Mouse (Mus musculus) urinary bladder, adult 2 months (tissue): ENCODE data around the gene Pparg. TPM values are rescaled to one million over a fixed set of nuclear protein-coding genes. Genes with fewer than 3 reads are reported as not detected.
A peak's percentile ranks its signal among the peaks of the same experiment; 100 is the strongest.

ENCODE experiments used
- DNase-seq: peaks from one replicate; pipeline ENCODE4 v3.0.0; 2022; ENCODE audit warnings: low spot score
- polyA plus RNA-seq: library from polyadenylated mRNA; depleted of rRNA; stranded (reverse); fragments of >200 nt; gene quantifications from 2 replicates; pipeline ENCODE4 v1.2.3, GENCODE M21; 2012; rRNA removed

The Pparg gene
- polyA plus RNA-seq: 82.6 and 102 TPM in 2 replicates

DNA sequence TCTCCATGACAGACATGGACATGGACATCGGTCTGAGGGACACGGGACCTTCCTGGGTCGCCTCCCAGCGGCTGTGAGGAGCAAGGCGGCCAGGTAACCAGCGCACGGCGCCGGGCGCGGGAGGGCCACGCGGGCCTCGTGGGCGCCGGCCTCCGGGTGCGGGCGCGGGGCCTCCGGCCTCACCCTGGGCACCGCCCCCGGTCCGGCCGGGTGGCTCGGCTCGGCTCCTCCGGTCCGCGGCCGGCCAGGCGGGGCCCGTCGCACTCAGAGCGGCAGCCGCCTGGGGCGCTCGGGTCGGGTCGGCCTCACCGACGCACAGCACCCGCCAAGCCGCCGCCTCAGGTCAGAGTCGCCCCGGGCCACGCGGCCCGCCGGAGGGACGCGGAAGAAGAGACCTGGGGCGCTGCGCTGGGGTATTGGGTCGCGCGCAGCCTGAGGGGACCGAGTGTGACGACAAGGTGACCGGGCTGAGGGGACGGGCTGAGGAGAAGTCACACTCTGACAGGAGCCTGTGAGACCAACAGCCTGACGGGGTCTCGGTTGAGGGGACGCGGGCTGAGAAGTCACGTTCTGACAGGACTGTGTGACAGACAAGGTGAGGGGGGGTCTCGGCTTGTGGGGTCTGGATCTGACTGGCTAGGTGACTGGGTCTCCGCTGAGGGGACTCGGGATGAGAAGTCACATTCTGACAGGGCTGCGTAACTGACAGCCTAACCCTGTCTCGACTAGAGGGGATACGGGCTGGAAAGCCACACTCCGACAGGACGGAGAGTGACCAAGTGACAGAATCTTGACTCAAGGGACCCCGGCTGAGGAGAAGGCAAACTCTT is at the start of gene Pparg:
Gene Pparg (plus strand): TSS at position 176 of the 830 bp plus-strand sequence.
- peak; percentile 78 for DNase-seq

DNA sequence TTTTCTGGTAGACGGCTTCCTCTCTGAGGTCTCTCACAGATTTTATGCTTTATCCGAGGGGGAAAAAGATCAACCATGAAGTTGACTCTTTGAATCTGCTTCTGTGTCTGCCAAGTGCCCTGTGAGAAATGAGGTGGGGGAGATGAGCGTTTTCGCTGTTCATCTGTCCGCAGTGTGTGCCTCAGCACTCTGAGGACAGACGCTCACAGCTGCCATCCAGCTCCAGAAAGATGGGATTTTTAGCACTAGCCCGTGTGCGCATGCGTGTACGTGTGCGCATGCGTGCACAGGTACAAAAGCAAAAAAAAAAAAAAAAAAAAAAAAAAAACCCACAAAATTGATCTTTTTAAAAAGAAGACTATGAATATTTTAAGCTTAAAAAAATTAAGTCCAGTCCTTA is 48.0 kb upstream of the Pparg start:
- no peak for DNase-seq

DNA sequence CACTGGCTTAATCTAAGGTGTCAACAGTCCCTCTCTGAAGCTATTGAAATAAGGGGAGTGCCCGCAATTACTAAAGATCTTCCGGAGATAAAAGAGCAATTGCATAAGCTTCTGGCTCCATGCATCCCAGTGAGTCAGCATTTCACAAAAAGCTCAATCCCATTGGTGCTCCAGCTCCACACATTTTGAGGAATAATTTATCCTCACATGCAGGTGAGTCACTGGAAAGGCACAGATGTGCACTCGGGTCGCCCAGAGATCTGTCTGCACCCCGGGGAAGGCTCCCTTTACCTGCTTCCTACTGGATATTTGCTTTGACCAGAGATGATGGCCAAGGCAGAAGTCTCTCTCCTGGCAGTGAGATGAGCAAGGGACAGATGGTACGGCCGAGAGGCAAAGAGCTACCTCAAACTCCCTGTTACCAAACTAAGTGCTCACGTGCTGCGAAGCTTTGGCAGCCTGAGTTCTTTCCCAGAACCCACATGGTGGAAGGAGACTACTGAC is 47.5 kb upstream of the Pparg start:
- DNase-seq: no peak

DNA sequence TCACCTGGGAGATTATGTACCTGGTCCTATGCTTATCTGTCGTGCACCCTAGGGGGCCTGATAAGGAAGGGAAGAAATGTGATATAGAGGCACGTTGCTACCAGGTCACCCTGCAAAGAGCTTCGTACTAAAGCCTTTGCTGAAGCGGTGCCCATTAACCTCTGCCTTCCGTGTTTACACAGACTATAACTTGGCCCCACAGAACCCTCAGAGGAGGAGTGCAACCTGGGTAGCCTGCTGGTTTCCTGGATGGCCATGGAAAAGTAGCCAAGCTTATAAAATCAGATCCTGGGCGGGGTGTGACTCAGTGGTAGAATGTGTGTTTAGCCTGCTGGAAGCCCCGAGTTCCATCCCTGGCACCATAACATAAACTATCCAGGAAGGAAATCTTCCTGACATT is 46.8 kb upstream of the Pparg start:
- no peak for DNase-seq

DNA sequence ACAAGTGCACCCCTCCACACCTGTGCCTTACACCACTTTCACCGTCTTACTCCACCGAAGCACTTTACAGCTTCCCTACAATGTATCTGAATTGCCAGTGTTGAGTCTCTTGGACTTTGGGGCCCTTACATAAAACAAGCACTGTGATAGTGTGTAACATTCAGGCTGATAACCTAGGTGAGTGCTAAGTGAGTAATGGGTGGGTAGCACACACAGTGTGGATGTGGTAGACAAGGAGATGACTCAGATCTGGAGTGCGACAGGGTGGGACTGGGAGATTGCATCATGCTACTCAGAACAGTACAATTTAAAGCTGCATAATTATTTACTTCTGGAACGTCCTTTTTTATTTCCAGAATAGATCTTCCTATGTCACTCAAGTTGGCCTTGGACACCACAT is 45.0 kb upstream of the Pparg start:
- no peak for DNase-seq

DNA sequence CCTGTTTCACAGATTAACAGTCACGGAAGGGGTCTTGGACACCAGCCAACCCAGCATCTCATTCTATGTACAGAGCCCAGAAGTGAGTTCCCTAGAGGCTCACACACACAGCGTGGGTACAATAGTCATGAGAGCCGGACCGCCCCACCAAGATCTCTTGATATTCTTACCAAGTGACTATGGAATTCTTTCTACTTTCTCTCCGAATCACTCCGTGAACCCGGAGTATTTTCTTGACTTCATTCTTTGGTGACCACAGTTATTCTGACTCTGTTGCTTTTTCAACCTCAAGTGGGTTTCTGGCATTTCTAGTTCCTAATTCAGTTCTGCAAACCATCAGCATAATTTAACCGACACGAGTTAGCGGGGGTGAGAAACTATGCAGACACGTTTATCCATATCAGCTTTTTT is 43.9 kb upstream of the Pparg start:
- no peak for DNase-seq

DNA sequence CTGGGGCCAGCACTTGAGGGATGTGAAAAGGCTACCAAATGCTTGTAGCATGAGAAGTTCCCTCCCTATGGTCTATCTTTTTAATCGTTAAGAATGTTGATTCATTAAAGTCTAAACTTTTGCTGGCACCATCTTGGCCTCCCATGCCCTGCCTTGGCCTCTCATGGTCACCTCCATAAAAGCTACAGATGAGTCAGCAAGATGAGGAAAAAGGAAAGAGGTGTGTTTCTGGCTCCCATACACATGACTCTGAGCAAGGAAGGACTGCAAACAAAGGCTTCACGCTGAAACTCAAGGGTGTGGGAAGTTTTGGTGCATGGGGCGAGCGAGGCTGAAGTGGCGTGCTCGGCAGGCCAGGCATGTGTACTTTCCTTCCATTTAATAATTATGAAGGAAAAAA is 41.9 kb upstream of the Pparg start:
- no peak for DNase-seq

DNA sequence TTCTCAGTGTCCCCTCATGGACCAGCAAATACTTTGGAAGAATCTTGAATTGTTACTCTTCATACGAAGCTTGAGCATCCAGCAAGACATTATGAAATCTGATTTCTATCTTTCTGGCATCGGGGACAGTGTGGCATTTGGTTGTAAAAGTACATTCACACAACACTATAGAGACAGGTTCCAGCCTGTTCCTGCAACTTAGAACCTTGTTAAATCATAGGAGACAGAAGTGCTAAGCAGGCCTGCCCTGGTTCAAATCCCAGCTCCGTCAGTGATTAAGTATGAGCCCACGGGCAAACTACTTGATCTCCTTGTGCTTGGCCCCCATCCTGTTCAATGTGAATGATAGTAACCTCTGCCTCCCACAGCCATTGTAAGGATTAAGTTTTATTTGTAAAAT is 41.1 kb upstream of the Pparg start:
- no peak for DNase-seq

DNA sequence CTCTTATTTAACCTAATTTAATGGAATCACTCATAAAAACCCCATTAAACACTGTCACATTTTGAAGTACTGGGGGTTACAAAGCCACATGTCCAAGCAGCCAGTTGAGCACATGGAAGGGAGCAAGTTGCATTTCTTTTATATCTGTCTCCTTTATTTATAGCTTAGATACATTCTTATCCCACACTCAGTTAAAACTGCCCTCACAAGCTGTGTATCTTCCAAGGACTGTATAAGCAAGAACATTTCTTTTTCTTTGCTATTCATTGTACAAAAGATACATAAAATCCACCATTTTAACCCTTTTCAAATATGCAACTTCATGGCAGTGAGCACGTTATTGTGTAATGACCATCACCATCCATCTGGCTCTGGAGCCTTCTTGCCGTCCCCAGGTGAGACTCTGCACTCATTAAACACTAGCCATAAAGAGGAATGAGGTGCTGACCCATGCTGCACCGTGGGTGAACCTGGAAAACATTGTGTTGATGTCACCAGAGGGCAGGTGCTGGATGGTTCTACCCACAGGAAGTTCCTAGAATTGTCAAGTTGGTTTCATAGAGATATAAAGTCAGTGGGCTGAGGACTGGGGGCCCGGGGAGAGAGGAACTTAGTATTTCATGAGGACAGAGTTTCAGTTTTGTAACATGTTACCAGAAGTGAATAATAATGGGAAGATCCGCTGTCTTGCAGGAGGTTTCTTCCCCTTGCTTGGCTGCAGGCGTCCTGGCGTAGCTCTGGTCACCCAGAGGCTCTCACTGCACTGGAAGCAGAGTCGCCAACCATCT is 39.6 kb upstream of the Pparg start:
- no peak for DNase-seq

DNA sequence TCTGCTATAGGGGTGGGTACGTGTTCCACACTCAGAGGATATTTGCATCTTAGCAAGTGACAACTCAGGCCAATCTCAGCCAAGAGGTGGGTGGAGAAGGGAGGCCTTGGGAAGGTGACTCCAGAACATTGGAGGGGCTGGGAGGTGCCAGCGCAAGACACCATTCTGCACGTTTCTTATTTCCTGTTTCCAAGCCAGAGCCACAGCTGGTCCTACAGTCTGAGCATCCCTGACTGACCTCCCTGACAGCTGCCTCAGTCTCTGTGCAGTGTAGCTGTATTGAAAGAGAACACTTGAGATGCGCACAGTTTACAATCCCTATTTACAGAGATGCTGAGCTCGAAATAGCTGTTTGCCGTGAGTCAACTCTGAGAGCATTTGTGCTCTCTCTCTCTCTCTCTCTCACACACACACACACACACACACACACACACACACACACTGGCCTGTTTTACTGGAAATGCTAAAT is 38.8 kb upstream of the Pparg start:
- DNase-seq: no peak

DNA sequence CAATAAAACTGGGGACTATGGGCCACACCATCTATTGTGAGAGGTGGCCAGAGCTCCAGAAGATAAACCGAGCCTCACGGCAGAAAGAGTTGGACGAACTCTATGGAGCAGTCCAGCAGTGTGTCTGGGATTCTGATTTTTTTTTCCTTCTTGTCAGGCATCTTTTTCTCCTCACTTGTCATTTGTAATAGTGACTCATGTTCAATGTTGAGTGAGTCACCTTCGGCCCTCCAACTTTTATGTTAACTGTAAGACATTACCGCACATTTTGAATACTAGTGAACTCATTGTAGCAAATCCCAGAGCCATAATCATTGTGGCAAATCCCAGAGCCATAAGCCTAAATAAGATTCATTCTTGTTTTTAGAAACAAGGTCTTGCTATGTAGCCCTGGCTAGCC is 37.8 kb upstream of the Pparg start:
- no peak for DNase-seq

DNA sequence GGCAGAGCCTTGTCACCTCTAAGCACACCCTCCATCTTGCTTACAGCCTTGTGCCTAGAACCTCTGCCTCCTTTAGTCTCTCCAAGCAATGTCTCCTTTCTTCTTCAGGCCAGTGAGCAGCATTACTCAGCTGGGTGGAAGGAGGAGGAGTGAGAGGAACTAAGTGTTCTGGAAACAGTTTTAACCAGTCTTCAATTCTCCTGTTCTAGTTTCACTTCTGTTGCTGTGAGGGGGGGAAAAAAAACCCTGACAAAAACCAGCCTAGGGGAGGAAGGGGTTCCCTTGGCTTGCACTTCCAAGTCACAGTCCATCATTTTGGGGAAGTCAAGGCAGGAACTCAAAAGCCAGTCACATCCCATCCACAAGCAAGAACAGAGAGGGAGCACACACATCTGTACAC is 29.8 kb upstream of the Pparg start:
- DNase-seq: no peak

DNA sequence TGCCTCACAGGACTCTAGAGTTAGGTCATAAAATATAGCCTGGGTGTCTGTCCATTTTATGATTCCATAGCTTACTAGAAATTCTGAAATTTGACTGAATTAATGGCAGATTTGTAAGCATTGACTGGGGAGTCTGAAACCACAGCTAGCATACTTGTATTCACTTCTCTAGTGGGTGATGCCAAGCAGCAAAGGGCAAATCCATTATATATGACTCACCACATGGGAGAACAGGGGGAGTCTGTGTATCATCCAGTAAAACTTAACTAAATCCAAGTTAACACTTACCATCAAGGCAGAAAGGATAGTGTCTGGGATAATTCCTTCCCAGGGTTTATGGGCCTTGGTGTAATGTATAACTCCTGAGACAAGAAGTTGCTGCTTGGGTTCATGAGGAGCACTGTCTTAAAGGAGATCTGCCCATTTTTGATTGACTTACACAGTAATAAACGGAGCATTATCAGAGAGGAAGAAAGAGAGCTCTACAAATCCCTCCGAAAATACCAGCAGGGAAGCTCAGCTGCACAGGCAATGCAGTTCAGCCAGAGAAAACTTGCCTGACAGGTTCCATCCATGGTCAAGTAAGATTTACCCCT is 27.6 kb upstream of the Pparg start:
- no peak for DNase-seq

DNA sequence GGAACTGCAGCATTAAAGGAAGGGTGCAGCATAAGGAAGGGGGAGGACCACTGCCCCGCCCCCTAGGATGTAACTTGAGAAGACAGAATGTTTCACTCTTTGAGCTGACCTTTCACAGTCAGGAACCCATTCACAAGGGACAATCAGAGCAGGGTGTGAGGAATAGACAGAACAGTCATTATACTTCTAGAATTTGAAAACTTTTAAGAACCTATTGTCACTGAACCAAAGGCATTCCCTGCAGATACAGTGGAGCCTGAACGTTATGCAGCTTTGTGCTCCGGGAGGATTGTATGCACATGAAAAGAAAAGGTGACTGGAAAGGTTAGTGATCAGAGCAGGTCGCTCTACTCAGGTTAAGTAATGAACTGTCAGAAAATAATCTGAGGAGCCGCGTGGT is 25.2 kb upstream of the Pparg start:
- no peak for DNase-seq

DNA sequence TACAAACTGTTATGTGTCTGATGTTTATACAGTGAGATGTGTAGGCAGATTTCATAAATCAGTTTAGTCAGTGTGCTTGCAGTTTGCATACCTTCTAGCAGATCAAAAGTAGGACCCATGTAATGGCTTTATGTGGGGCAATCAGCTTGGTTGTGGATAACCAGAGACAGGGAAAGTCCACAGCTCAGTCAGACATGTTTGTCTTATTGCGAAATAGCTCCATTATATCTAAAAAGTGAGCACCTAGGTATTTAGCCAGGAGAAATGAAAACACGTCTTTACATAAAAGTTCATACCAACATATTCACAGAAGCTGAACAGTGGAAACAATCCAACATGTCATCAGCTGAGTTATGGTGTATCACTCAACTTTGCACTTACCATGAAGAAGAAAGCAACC is 20.7 kb upstream of the Pparg start:
- DNase-seq: no peak

DNA sequence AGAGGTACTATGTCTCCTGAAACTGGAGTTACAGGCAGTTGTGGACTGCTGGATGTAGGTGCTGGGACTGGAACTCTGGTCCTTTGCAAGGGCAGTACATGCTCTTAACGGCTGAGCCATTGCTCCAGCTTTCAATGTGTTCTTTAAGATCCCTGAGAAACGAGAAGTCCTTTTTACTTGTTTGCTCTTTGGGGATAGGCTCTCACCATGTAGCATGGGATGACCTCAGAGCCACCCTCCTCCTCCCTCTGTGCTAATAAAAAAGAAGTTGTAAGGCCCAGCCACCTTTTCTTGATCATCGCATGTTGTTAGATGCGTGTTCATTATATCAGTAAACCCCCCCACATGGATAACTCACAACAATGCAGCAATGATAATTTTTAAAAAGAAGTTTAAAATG is 17.7 kb upstream of the Pparg start:
- no peak for DNase-seq

DNA sequence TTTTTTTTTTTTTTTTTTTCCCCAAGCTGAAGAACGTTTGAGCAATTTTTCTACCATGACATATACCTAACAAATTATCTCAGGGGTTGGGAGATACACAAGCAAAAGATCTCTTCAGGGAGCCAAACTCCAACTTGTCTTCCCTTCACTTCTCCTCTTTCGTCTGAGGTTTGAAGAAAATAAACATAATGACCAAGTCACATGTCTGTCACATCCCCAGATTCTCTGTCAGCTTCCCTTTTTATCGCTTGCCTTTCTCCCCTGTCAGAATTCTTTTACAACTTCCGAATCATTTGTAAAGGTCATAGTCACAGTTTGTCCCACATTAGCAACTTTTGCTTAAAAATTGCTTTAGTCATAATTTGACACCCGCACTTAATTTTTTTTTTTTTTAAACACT is 17.2 kb upstream of the Pparg start:
- no peak for DNase-seq

DNA sequence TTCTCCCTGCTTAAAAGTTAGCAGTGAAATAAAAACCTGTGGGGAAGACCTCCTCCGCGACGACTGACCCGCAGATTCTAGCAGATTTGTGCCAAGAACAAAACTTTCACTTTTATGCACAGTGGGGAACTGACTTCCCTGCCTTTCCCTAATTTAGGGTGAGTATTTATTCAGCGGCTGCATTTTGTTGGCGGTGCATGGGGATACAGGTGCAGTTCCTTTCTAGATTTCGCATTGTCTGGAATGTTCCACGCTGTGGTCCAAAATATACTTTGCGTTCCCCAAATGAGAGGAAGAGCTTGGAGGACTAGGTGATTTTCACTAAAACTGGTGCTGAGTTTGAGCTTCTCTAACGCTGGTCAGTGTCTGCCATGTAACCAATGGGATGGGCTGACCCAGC is 16.6 kb upstream of the Pparg start:
- DNase-seq: no peak

DNA sequence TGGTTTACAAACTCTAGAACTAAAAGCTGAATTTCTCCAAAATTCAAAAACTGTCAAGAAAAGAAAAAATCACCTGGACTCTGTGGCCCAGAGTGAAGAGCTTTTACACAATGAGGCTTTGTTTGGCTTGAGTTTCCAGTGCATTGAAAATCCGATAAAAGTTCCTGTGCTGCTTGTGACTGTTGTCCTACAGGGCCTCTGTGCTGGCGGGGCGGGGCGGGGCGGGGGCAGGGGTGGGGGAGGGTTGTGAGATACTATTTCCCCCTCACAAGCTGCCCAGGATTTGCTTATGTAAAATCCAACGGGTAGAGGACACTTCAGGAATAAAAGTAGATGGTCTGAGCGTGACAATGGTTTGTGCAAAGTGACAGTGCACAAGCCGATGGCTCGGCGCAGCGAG is 16.2 kb upstream of the Pparg start:
- no peak for DNase-seq

DNA sequence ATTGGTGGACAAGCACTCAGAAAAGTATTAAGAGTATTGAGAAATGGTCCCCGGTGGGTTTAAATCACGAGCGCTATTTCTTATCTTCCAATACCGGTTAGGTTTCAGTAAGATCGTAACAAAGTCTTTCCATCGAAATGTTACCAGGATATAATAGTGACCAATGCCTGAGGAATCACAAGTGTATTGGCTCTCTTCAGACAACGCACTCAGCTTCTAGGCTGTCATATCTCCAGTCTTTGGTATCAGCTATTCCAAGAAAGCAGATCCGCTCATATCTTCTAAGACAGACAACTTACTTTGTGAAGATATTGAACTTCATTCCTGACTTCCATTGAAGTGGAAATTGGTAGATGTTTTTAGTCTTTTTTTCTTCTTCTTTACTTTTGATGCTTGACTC is 15.7 kb upstream of the Pparg start:
- DNase-seq: no peak

DNA sequence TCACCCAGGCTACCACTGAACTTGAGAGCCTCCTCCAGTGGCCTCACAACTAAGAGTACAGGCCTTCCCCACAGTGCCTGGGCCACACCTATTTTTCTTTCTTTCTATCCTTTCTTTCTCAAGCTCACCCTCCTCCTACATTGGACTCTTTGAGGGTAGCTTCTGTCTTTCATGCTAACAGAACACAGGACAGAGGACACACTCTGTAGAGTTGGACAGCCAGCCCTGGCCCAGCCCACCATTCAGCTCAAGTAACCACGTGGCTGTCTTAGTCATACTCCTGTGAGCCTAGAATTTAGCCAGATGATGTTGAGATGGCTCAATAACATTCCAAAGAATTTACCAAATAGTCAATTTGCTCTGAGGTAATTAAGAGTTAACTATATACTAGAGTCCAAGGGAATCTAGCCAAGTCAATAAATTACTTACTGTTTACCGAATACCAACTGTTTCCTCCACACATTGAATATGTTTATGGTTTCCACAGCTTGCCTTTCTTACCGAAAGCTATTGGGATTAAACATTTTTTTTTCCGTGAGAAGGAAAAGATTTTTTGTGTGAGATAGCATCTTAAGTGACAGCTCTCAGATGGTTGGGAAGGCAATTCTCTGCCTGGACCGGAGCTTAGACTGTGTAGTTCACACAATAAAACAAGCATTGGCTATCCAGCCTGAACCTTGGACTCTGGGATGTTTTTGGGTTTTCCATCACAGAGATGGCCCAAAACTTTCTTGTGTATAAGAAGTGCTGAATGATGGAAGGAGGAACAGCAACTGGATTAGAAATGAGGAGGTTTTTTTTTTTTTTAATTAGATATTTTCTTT is 10.9 kb upstream of the Pparg start:
- DNase-seq: no peak
